Mouse (Mus musculus) MEL (cell line): ENCODE data around the gene 4930519G04Rik. TPM values are rescaled to one million over a fixed set of nuclear protein-coding genes. Genes with fewer than 3 reads are reported as not detected.

ENCODE experiments used
- DNase-seq: peaks from one replicate; pipeline ENCODE4 v3.0.0; 2011; ENCODE audit warnings: low read depth, low spot score
- H3K27ac ChIP-seq: 2 replicates; pipeline ENCODE4 v1.5.1; 2012; ENCODE audit warnings: low read depth, mild to moderate bottlenecking, control low read depth, low read length, moderate library complexity; ENCODE audit not compliant: control insufficient read depth
- H3K27me3 ChIP-seq, 2 experiments: fragments of 150-350 bp in 1 of 2; sonication (generic) in 1 of 2; 2 replicates each; pipeline ENCODE4 v1.6.1; 2012; ENCODE audit warnings: low read length in 2 of 2, mild to moderate bottlenecking in 2 of 2, improper control_type of control experiment in 1 of 2, moderate library complexity in 1 of 2; ENCODE audit not compliant: insufficient read depth in 2 of 2, control insufficient read depth in 1 of 2
- H3K36me3 ChIP-seq, 2 experiments: 2 replicates each; pipeline ENCODE4 v1.6.1; 2012 to 2014; ENCODE audit warnings: low read length in 2 of 2, improper control_type of control experiment in 1 of 2, inconsistent platforms in 1 of 2, mild to moderate bottlenecking in 1 of 2; ENCODE audit not compliant: insufficient read depth in 2 of 2, control insufficient read depth in 1 of 2
- H3K4me1 ChIP-seq, 2 experiments: fragments of 150-350 bp in 1 of 2; sonication (generic) in 1 of 2; 2 replicates each; pipeline ENCODE4 v1.6.1; 2012; ENCODE audit warnings: low read length in 2 of 2, improper control_type of control experiment in 1 of 2, mild to moderate bottlenecking in 1 of 2; ENCODE audit not compliant: insufficient read depth in 2 of 2, control insufficient read depth in 1 of 2
- H3K4me3 ChIP-seq, 2 experiments: fragments of 150-350 bp in 1 of 2; sonication (generic) in 1 of 2; 2 replicates each; pipeline ENCODE4 v1.5.1; 2012; ENCODE audit warnings: low read depth in 2 of 2, low read length in 2 of 2, mild to moderate bottlenecking in 2 of 2, moderate library complexity in 2 of 2, control low read depth in 1 of 2, improper control_type of control experiment in 1 of 2; ENCODE audit not compliant: control insufficient read depth in 1 of 2, insufficient read depth in 1 of 2
- H3K79me2 ChIP-seq: 2 replicates; pipeline ENCODE4 v1.6.1; 2012; ENCODE audit warnings: mild to moderate bottlenecking, low read length, moderate library complexity; ENCODE audit not compliant: control insufficient read depth, poor library complexity, insufficient read depth
- H3K9ac ChIP-seq: 2 replicates; pipeline ENCODE4 v1.6.1; 2012; ENCODE audit warnings: low read depth, mild to moderate bottlenecking, control low read depth, low read length, moderate library complexity; ENCODE audit not compliant: control insufficient read depth, poor library complexity, severe bottlenecking
- H3K9me3 ChIP-seq: fragments of 150-350 bp; sonication (generic); replicated peaks from 2 replicates; pipeline ENCODE4 v1.6.1; 2012; ENCODE audit warnings: mild to moderate bottlenecking, low read length, improper control_type of control experiment, moderate library complexity; ENCODE audit not compliant: insufficient read depth
- BHLHE40 ChIP-seq: IDR thresholded peaks from 2 replicates; pipeline ENCODE4 v1.6.1; 2012; ENCODE audit warnings: low read depth, mild to moderate bottlenecking, inconsistent platforms, low read length, improper control_type of control experiment, borderline replicate concordance
- CHD1 ChIP-seq: IDR thresholded peaks from 2 replicates; pipeline ENCODE4 v1.6.1; 2012; ENCODE audit warnings: low read depth, mild to moderate bottlenecking, inconsistent platforms, low read length, improper control_type of control experiment
- CHD2 ChIP-seq: IDR thresholded peaks from 2 replicates; pipeline ENCODE4 v1.6.1; 2011; ENCODE audit warnings: low read length, improper control_type of control experiment
- CTCF ChIP-seq, 3 experiments: IDR thresholded peaks in 2 of 3; conservative IDR thresholded peaks in 1 of 3; 2 replicates each; pipeline ENCODE4 v1.5.1; 2011 to 2012; ENCODE audit warnings: low read length in 3 of 3, low read depth in 2 of 3, mild to moderate bottlenecking in 2 of 3, improper control_type of control experiment in 1 of 3, inconsistent platforms in 1 of 3, mixed read lengths in 1 of 3, moderate library complexity in 1 of 3; ENCODE audit not compliant: control insufficient read depth in 1 of 3, insufficient read depth in 1 of 3, poor library complexity in 1 of 3, severe bottlenecking in 1 of 3
- EP300 ChIP-seq, 2 experiments: IDR thresholded peaks; 2 replicates each; pipeline ENCODE4 v1.6.1; 2011; ENCODE audit warnings: improper control_type of control experiment in 2 of 2, low read length in 2 of 2, low read depth in 1 of 2, mild to moderate bottlenecking in 1 of 2
- HCFC1 ChIP-seq: IDR thresholded peaks from 2 replicates; pipeline ENCODE4 v1.6.1; 2012; ENCODE audit warnings: low read depth, mild to moderate bottlenecking, inconsistent platforms, low read length, improper control_type of control experiment, moderate library complexity
- JUND ChIP-seq: IDR thresholded peaks from 2 replicates; pipeline ENCODE4 v1.6.1; 2011; ENCODE audit warnings: low read depth, mild to moderate bottlenecking, improper control_type of control experiment, low read length
- MAZ ChIP-seq: IDR thresholded peaks from 2 replicates; pipeline ENCODE4 v1.6.1; 2012; ENCODE audit warnings: low read depth, mild to moderate bottlenecking, inconsistent platforms, low read length, improper control_type of control experiment
- MEF2A ChIP-seq: IDR thresholded peaks from 2 replicates; pipeline ENCODE4 v1.6.1; 2014; ENCODE audit warnings: low read depth, mild to moderate bottlenecking, inconsistent platforms, low read length, improper control_type of control experiment; ENCODE audit not compliant: poor library complexity, insufficient replicate concordance, severe bottlenecking; ENCODE audit errors: extremely low read depth
- MXI1 ChIP-seq: IDR thresholded peaks from 2 replicates; pipeline ENCODE4 v1.6.1; 2011; ENCODE audit warnings: mild to moderate bottlenecking, low read depth, low read length, improper control_type of control experiment
- MYB ChIP-seq: IDR thresholded peaks from 2 replicates; pipeline ENCODE4 v1.6.1; 2011; ENCODE audit warnings: mild to moderate bottlenecking, low read depth, low read length, improper control_type of control experiment
- MYC ChIP-seq: IDR thresholded peaks from 2 replicates; pipeline ENCODE4 v1.6.1; 2011; ENCODE audit warnings: low read depth, mild to moderate bottlenecking, low read length, improper control_type of control experiment, moderate library complexity
- NRF1 ChIP-seq: IDR thresholded peaks from 2 replicates; pipeline ENCODE4 v1.6.1; 2014; ENCODE audit warnings: low read depth, mild to moderate bottlenecking, inconsistent platforms, low read length, improper control_type of control experiment, moderate library complexity; ENCODE audit not compliant: poor library complexity, insufficient read depth, severe bottlenecking
- POLR2AphosphoS5 ChIP-seq: IDR thresholded peaks from 2 replicates; pipeline ENCODE4 v1.6.1; 2012; ENCODE audit warnings: low read depth, borderline replicate concordance, mild to moderate bottlenecking, inconsistent platforms, low read length, moderate library complexity, mixed read lengths
- RAD21 ChIP-seq: IDR thresholded peaks from 2 replicates; pipeline ENCODE4 v1.6.1; 2011; ENCODE audit warnings: mild to moderate bottlenecking, low read depth, low read length, improper control_type of control experiment
- TBP ChIP-seq: IDR thresholded peaks from 2 replicates; pipeline ENCODE4 v1.8.0; 2011; ENCODE audit warnings: low read depth, low read length, improper control_type of control experiment
- TCF12 ChIP-seq: IDR thresholded peaks from 2 replicates; pipeline ENCODE4 v1.6.1; 2014; ENCODE audit warnings: low read depth, mild to moderate bottlenecking, inconsistent platforms, low read length, improper control_type of control experiment, moderate library complexity
- UBTF ChIP-seq: IDR thresholded peaks from 2 replicates; pipeline ENCODE4 v1.6.1; 2012; ENCODE audit warnings: low read depth, mild to moderate bottlenecking, inconsistent platforms, low read length, improper control_type of control experiment, moderate library complexity, borderline replicate concordance; ENCODE audit not compliant: insufficient read depth
- ZKSCAN1 ChIP-seq: IDR thresholded peaks from 2 replicates; pipeline ENCODE4 v1.6.1; 2012; ENCODE audit warnings: low read depth, mild to moderate bottlenecking, inconsistent platforms, low read length, improper control_type of control experiment, moderate library complexity
- ZMIZ1 ChIP-seq: IDR thresholded peaks from 2 replicates; pipeline ENCODE4 v1.6.1; 2012; ENCODE audit warnings: low read depth, mild to moderate bottlenecking, inconsistent platforms, low read length, improper control_type of control experiment, moderate library complexity
- ZNF384 ChIP-seq: IDR thresholded peaks from 2 replicates; pipeline ENCODE4 v1.6.1; 2012; ENCODE audit warnings: low read depth, mild to moderate bottlenecking, inconsistent platforms, low read length, improper control_type of control experiment
- polyA plus RNA-seq, 2 experiments: library from polyadenylated mRNA; stranded (reverse) in 1 of 2; unstranded in 1 of 2; fragments of >175 nt in 1 of 2; fragments of >200 nt in 1 of 2; gene quantifications; 2 replicates each; pipeline versions ENCODE4 v1.2.1 to v1.2.4; 2012; ENCODE audit warnings: low replicate concordance in 2 of 2, low read depth in 1 of 2; ENCODE audit not compliant: insufficient read length in 2 of 2, insufficient read depth in 1 of 2, missing spikeins in 1 of 2
- total RNA-seq: library from RNA; depleted of rRNA; stranded (reverse); fragments of 300-350 nt; gene quantifications from 2 replicates; pipeline ENCODE4 v1.2.3, GENCODE M21; 2012

Gene 4930519G04Rik
- total and polyA plus RNA-seq, 3 experiments: not detected

DNA sequence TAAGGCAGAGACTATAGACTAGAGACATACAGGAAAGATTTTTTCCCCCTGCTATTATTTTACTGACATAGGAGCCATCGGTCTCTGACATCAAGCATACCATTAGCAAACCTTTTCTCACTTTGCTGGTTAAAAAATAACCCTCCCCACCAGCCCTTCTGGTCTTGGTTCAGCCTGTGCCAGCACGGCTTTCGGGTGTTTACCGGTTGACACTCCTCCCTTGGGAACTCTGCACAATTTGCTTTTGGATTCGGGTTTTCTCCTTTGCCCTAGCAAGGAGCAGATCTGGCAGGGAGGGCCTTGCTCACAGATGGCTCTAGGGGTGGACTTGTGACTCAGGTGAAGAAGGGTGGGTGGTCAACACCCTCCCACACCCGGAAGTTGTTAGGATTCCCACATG is 8.3 kb downstream of the 4930519G04Rik start:
- DNase-seq: no peak
- H3K9me3 ChIP-seq: no peaks in the 10 kb centered on the region
- no peaks in the 10 kb centered on the region for H3K36me3 ChIP-seq
- no peak overlapping the region for H3K9ac ChIP-seq
- no peak overlapping the region for H3K27ac ChIP-seq
- H3K27me3 ChIP-seq: peaks cover 0 to 6% of the 10 kb centered on the region in 2 experiments; a peak in 3 of 4 replicates
- no peaks in the 10 kb centered on the region for H3K4me1 ChIP-seq
- no peaks in the 10 kb centered on the region for H3K79me2 ChIP-seq
- H3K4me3 ChIP-seq: no peak overlapping the region
- no peak for TF ChIP-seq CHD2
- TF ChIP-seq TCF12: no peak

DNA sequence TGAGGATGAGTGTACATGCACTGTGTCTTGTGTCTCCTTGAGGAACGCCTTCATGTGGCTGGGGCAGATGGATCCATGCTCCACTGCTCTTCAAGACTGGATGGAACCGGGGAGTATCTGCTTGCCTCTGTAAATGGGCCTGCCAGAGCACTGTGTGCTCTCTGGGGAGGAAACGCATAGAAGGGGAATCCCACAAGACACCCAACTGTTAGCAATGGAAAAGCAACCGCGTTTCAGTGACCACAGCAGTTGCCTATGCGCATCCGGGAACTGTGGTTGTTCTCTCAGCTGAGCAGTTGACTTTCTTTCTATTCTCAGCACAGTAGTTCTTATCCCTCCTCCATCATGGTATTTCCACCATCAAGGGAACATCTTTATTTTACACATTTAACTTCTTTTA is 11.3 kb downstream of the 4930519G04Rik start:
- no peaks in the 10 kb centered on the region for H3K36me3 ChIP-seq
- no peak for DNase-seq
- H3K27ac ChIP-seq: no peak overlapping the region
- H3K4me3 ChIP-seq: no peak overlapping the region
- H3K4me1 ChIP-seq: no peaks in the 10 kb centered on the region
- TF ChIP-seq MXI1 (no peak), JUND (no peak), CTCF (IDR thresholded peaks at IDR 0.05 in 2 of 3, conservative IDR thresholded peaks at IDR 0.05 in 1 of 3; ENCODE audit: control insufficient read depth in 1 of 3, insufficient read depth in 1 of 3, low read depth in 2 of 3, low read length in 3 of 3, poor library complexity in 1 of 3, severe bottlenecking in 1 of 3) (no peak), UBTF (no peak), RAD21 (no peak), TBP (no peak), BHLHE40 (no peak), HCFC1 (no peak), CHD1 (no peak), POLR2AphosphoS5 (no peak), ZMIZ1 (no peak), NRF1 (no peak), MYB (no peak), ZKSCAN1 (no peak), EP300 (IDR thresholded peaks at IDR 0.05; ENCODE audit: low read depth in 1 of 2, low read length in 2 of 2) (no peak), MEF2A (no peak), ZNF384 (no peak), MYC (no peak), MAZ (no peak)
- H3K9me3 ChIP-seq: no peaks in the 10 kb centered on the region
- H3K27me3 ChIP-seq: peaks cover 0 to 6% of the 10 kb centered on the region in 2 experiments; a peak in 3 of 4 replicates
- no peaks in the 10 kb centered on the region for H3K79me2 ChIP-seq
- no peak overlapping the region for H3K9ac ChIP-seq
